Mouse (Mus musculus) E14TG2a.4 (cell line): Measurements from ENCODE around the gene Cdca5.
A peak's percentile ranks its signal among the peaks of the same experiment; 100 is the strongest.

ENCODE experiments used
- H3K27me3 ChIP-seq: 2 replicates; pipeline ENCODE4 v1.6.1; 2014; ENCODE audit warnings: low read length, control low read depth; ENCODE audit not compliant: insufficient read depth
- H3K36me3 ChIP-seq: 2 replicates; pipeline ENCODE4 v1.6.1; 2014; ENCODE audit warnings: low read length, control low read depth; ENCODE audit not compliant: insufficient read depth
- H3K4me1 ChIP-seq: replicated peaks from 2 replicates; pipeline ENCODE4 v1.6.1; 2014; ENCODE audit warnings: low read depth, low read length, control low read depth
- H3K4me3 ChIP-seq: replicated peaks from 2 replicates; pipeline ENCODE4 v1.5.1; 2014; ENCODE audit warnings: mild to moderate bottlenecking, low read length
- H3K9me3 ChIP-seq: 2 replicates; pipeline ENCODE4 v1.6.1; 2014; ENCODE audit warnings: low read length, control low read depth
- CTCF ChIP-seq: conservative IDR thresholded peaks from 2 replicates; pipeline ENCODE4 v1.5.1; 2014; ENCODE audit warnings: low read length
- NANOG ChIP-seq: IDR thresholded peaks from 2 replicates; pipeline ENCODE4 v1.6.1; 2014; ENCODE audit warnings: borderline replicate concordance, low read length, mixed read lengths
- POU5F1 ChIP-seq: IDR thresholded peaks from 2 replicates; pipeline ENCODE4 v1.6.1; 2014; ENCODE audit warnings: low read length, borderline replicate concordance

Cdca5 gene

GRCm38 (mm10) chr19:6058513-6058912 lies 26.3 kb upstream of the Cdca5 start:
- Histone ChIP-seq H3K36me3 (peaks cover 72% of the 10 kb centered on the region), H3K9me3 (no peaks in the 10 kb centered on the region), H3K27me3 (peaks cover 2% of the 10 kb centered on the region; the same call in 1 of the 2 replicates), H3K4me3 (peak overlapping the region; percentile 100), H3K4me1 (peaks cover 65% of the 10 kb centered on the region)
- TF ChIP-seq CTCF (no peak), NANOG (no peak), POU5F1 (no peak)

- peak overlapping the region; percentile 100 for H3K4me3 ChIP-seq
- H3K4me1 ChIP-seq, result peaks cover 63% of the 10 kb centered on the region
- TF ChIP-seq NANOG, result no peak
- no peak for TF ChIP-seq CTCF
- no peak for TF ChIP-seq POU5F1
- peaks cover 2% of the 10 kb centered on the region; the same call in 1 of the 2 replicates for H3K27me3 ChIP-seq
- H3K36me3 ChIP-seq, result peaks cover 72% of the 10 kb centered on the region
- no peaks in the 10 kb centered on the region for H3K9me3 ChIP-seq
Observed at GRCm38 (mm10) chr19:6058966-6059365, 25.8 kb upstream of the Cdca5 start.

- TF ChIP-seq NANOG, result no peak
- TF ChIP-seq CTCF, result no peak
- no peak for TF ChIP-seq POU5F1
Observed at GRCm38 (mm10) chr19:6061021-6061533, 23.7 kb upstream of the Cdca5 start, which contains the start of gene Znhit2. TSS of gene Znhit2 (plus strand) at chr19:6061192.

GRCm38 (mm10) chr19:6061641-6062302 lies 23.0 kb upstream of the Cdca5 start:
- H3K36me3 ChIP-seq, result peaks cover 58% of the 10 kb centered on the region
- peak overlapping the region; percentile 92 for H3K4me3 ChIP-seq
- TF ChIP-seq NANOG (no peak), POU5F1 (no peak), CTCF (no peak)
- H3K4me1 ChIP-seq, result peaks cover 48% of the 10 kb centered on the region
- H3K27me3 ChIP-seq, result no peaks in the 10 kb centered on the region
- no peaks in the 10 kb centered on the region for H3K9me3 ChIP-seq

More at GRCm38 (mm10) chr19:6061021-6061533, 23.7 kb upstream of the Cdca5 start, which contains the start of gene Znhit2:
- H3K4me3 ChIP-seq, result peak within 1 kb of the TSS; percentile 92
- H3K36me3 ChIP-seq, result peaks cover 62% of the 10 kb centered on the region
- H3K9me3 ChIP-seq, result no peaks in the 10 kb centered on the region
- peaks cover 48% of the 10 kb centered on the region for H3K4me1 ChIP-seq
- H3K27me3 ChIP-seq, result no peaks in the 10 kb centered on the region

- TF ChIP-seq POU5F1 (no peak), NANOG (no peak), CTCF (no peak)
- H3K27me3 ChIP-seq, result no peaks in the 10 kb centered on the region
- peak overlapping the region; percentile 92 for H3K4me3 ChIP-seq
- no peaks in the 10 kb centered on the region for H3K9me3 ChIP-seq
- peaks cover 57% of the 10 kb centered on the region for H3K36me3 ChIP-seq
- peaks cover 50% of the 10 kb centered on the region for H3K4me1 ChIP-seq
Observed at GRCm38 (mm10) chr19:6062418-6062817, 22.4 kb upstream of the Cdca5 start.

GRCm38 (mm10) chr19:6063081-6063480 lies 21.7 kb upstream of the Cdca5 start:
- H3K36me3 ChIP-seq, result peaks cover 56% of the 10 kb centered on the region
- H3K4me3 ChIP-seq, result no peak overlapping the region; the same call in 1 of the 2 replicates
- no peaks in the 10 kb centered on the region for H3K27me3 ChIP-seq
- H3K4me1 ChIP-seq, result peaks cover 55% of the 10 kb centered on the region
- TF ChIP-seq NANOG (no peak), CTCF (no peak), POU5F1 (no peak)
- no peaks in the 10 kb centered on the region for H3K9me3 ChIP-seq

GRCm38 (mm10) chr19:6066571-6066970 lies 18.2 kb upstream of the Cdca5 start:
- H3K36me3 ChIP-seq, result peaks cover 50% of the 10 kb centered on the region
- TF ChIP-seq NANOG, result no peak
- TF ChIP-seq CTCF, result no peak
- TF ChIP-seq POU5F1, result no peak

GRCm38 (mm10) chr19:6067011-6067723 lies 17.6 kb upstream of the Cdca5 start:
- Histone ChIP-seq H3K9me3 (no peaks in the 10 kb centered on the region), H3K4me3 (peak overlapping the region; percentile 86), H3K4me1 (peaks cover 76% of the 10 kb centered on the region), H3K27me3 (no peaks in the 10 kb centered on the region), H3K36me3 (peaks cover 48% of the 10 kb centered on the region)
- TF ChIP-seq CTCF (peak; percentile 78), POU5F1 (no peak)

More at GRCm38 (mm10) chr19:6066571-6066970, 18.2 kb upstream of the Cdca5 start:
- Histone ChIP-seq H3K4me3 (peak overlapping the region; percentile 86), H3K9me3 (no peaks in the 10 kb centered on the region), H3K4me1 (peaks cover 75% of the 10 kb centered on the region), H3K27me3 (no peaks in the 10 kb centered on the region)
